Mouse (Mus musculus): ENCODE results near the gene Tefm. TPM values are rescaled to one million over a fixed set of nuclear protein-coding genes. Genes with fewer than 3 reads are reported as not detected.
"Not testable (repeated sequence)": the region's sequence is repeated elsewhere in the genome, so short reads cannot be mapped to it uniquely, and the experiment has no call there.

The Tefm gene
- total and polyA plus RNA-seq, 2 experiments from 2014 or later, result 18.9 to 23.7 TPM

- no peak for DNase-seq
- no peak overlapping the region for H3K9ac ChIP-seq
- TF ChIP-seq CTCF (IDR thresholded peaks at IDR 0.05; ENCODE audit: low read depth), result no peak
- H3K36me3 ChIP-seq (ENCODE audit: insufficient read depth), result no peaks in the 10 kb centered on the region
- H3K27me3 ChIP-seq (ENCODE audit: insufficient read depth, low read length), result peaks cover 24% of the 10 kb centered on the region
- H3K4me3 ChIP-seq (ENCODE audit: low read depth, low read length), result no peak overlapping the region
- no peak for ATAC-seq
- H3K4me1 ChIP-seq (ENCODE audit: insufficient read depth), result 0 out of 2 replicates have a peak, but pooled peaks cover 4% of the 10 kb centered on the region
- WGBS, result 77% methylated on average over 5 of the region's 5 CpGs
- H3K9me3 ChIP-seq (ENCODE audit: low read length), result no peaks in the 10 kb centered on the region
- no peak overlapping the region for H3K27ac ChIP-seq (ENCODE audit: low read depth, low read length)
- no peak overlapping the region for H3K4me2 ChIP-seq (ENCODE audit: low read depth)
Observed at GRCm38 (mm10) chr11:80150566-80150965, 8.6 kb upstream of the Tefm start.

- Histone ChIP-seq H3K4me3 (ENCODE audit: low read depth, low read length) (no peak overlapping the region), H3K27ac (ENCODE audit: low read depth, low read length) (no peak overlapping the region), H3K9me3 (ENCODE audit: low read length) (no peaks in the 10 kb centered on the region), H3K9ac (no peak overlapping the region), H3K4me2 (ENCODE audit: low read depth) (no peak overlapping the region), H3K36me3 (ENCODE audit: insufficient read depth) (no peaks in the 10 kb centered on the region), H3K27me3 (ENCODE audit: insufficient read depth, low read length) (peaks cover 16% of the 10 kb centered on the region), H3K4me1 (ENCODE audit: insufficient read depth) (0 out of 2 replicates have a peak, but pooled peaks cover 4% of the 10 kb centered on the region)
- TF ChIP-seq CTCF (IDR thresholded peaks at IDR 0.05; ENCODE audit: low read depth), result no peak
- ATAC-seq, result no peak
- WGBS, result 89% methylated on average over 8 of the region's 8 CpGs
- DNase-seq, result no peak
Observed at GRCm38 (mm10) chr11:80149412-80150023, 7.5 kb upstream of the Tefm start.

DNA sequence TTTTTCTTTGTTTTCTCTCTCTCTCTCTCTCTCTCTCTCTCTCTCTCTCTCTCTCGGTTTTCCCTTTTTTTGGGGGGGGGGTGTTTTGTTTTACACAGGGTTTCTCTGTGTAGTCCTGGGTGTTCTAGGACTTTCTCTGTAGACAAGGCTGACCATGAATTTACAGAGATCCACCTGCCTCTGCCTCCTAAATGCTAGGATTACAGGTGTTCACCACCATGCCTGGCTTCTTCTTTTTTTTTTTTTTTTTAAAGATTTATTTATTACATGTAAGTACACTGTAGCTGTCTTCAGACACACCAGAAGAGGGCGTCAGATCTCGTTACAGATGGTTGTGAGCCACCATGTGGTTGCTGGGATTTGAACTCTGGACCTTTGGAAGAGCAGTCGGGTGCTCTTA is 7.0 kb upstream of the Tefm start:
- ATAC-seq; H3K9me3 ChIP-seq (ENCODE audit: low read length); H3K27ac ChIP-seq (ENCODE audit: low read depth, low read length); H3K36me3 ChIP-seq (ENCODE audit: insufficient read depth); H3K9ac ChIP-seq; DNase-seq; H3K4me1 ChIP-seq (ENCODE audit: insufficient read depth); H3K4me3 ChIP-seq (ENCODE audit: low read depth, low read length); H3K4me2 ChIP-seq (ENCODE audit: low read depth): not testable (repeated sequence)
- 33% methylated on average over 1 of the region's 4 CpGs for WGBS
- H3K27me3 ChIP-seq (ENCODE audit: insufficient read depth, low read length), result peaks cover 13% of the 10 kb centered on the region

DNA sequence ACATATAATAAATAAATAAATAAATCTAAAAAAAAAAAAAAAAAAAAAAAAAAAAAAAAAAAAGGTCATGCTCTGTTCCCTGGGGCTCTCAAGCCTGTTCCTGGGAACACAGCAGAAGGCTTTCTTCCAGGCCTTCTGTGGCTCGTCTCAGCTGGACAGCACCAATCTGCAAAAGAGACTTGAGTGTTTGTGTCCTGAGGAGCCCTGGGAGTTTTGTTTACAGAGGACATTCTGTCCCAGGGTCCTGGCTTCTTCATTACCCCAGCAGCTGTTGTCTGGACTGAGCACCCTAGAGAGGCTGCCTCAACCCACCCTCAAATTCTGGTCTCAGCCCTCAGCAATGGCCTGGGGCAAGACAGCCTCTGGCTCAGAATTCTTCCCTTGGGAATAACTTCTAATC is 6.3 kb upstream of the Tefm start:
- no peak overlapping the region for H3K27ac ChIP-seq (ENCODE audit: low read depth, low read length)
- no peak for TF ChIP-seq CTCF (IDR thresholded peaks at IDR 0.05; ENCODE audit: low read depth)
- 0 out of 2 replicates have a peak, but pooled peaks cover 7% of the 10 kb centered on the region for H3K27me3 ChIP-seq (ENCODE audit: insufficient read depth, low read length)
- ATAC-seq, result no peak
- WGBS, result 55% methylated on average over 1 of the region's 1 CpGs
- H3K9me3 ChIP-seq (ENCODE audit: low read length), result no peaks in the 10 kb centered on the region
- H3K4me2 ChIP-seq (ENCODE audit: low read depth), result no peak overlapping the region
- no peak overlapping the region for H3K4me3 ChIP-seq (ENCODE audit: low read depth, low read length)
- no peak overlapping the region for H3K9ac ChIP-seq
- H3K4me1 ChIP-seq (ENCODE audit: insufficient read depth), result no peaks in the 10 kb centered on the region
- DNase-seq, result no peak
- no peaks in the 10 kb centered on the region for H3K36me3 ChIP-seq (ENCODE audit: insufficient read depth)

DNA sequence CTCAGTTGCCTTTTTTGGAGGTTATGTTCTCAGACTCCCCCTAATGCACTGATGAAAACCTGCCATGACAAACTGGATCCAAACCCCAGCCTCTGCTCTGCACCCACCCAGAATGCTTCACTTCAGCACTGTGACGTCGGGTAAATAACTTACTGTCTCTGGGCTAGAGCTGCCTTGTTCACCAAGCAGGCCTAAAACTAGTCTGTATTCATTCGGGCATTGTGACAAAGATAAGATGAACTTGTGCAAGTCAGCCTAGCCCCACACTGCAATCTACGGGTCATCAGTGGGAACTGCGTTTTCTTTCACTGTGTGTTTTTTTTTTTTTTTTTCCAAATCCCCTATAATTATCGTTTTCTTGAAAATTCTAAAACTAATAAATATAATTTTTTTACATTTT is 5.8 kb upstream of the Tefm start:
- Histone ChIP-seq H3K4me3 (ENCODE audit: low read depth, low read length) (no peak overlapping the region), H3K27ac (ENCODE audit: low read depth, low read length) (no peak overlapping the region), H3K36me3 (ENCODE audit: insufficient read depth) (no peaks in the 10 kb centered on the region), H3K4me2 (ENCODE audit: low read depth) (no peak overlapping the region), H3K27me3 (ENCODE audit: insufficient read depth, low read length) (0 out of 2 replicates have a peak, but pooled peaks cover 5% of the 10 kb centered on the region), H3K9ac (no peak overlapping the region), H3K4me1 (ENCODE audit: insufficient read depth) (0 out of 2 replicates have a peak, but pooled peaks cover 4% of the 10 kb centered on the region), H3K9me3 (ENCODE audit: low read length) (no peaks in the 10 kb centered on the region)
- TF ChIP-seq CTCF (IDR thresholded peaks at IDR 0.05; ENCODE audit: low read depth), result no peak
- WGBS, result 75% methylated on average over 6 of the region's 6 CpGs
- ATAC-seq (no peak), DNase-seq (no peak)

- Histone ChIP-seq H3K4me1 (ENCODE audit: insufficient read depth) (0 out of 2 replicates have a peak, but pooled peaks cover 8% of the 10 kb centered on the region), H3K36me3 (ENCODE audit: insufficient read depth) (no peaks in the 10 kb centered on the region), H3K27me3 (ENCODE audit: insufficient read depth, low read length) (no peaks in the 10 kb centered on the region), H3K4me3 (ENCODE audit: low read depth, low read length) (no peak overlapping the region), H3K9ac (no peak overlapping the region), H3K27ac (ENCODE audit: low read depth, low read length) (no peak overlapping the region), H3K9me3 (ENCODE audit: low read length) (no peaks in the 10 kb centered on the region), H3K4me2 (ENCODE audit: low read depth) (no peak overlapping the region)
- 72% methylated on average over 10 of the region's 10 CpGs for WGBS
- ATAC-seq (no peak), DNase-seq (no peak)
- TF ChIP-seq CTCF (IDR thresholded peaks at IDR 0.05; ENCODE audit: low read depth), result no peak
Observed at GRCm38 (mm10) chr11:80145787-80146275, 3.9 kb upstream of the Tefm start.

GRCm38 (mm10) chr11:80142872-80143271 is 897 bp upstream of the Tefm start:
- peaks cover 6% of the 10 kb centered on the region; the same call in 1 of the 2 replicates for H3K36me3 ChIP-seq (ENCODE audit: insufficient read depth)
- 42% methylated on average over 8 of the region's 8 CpGs for WGBS
- DNase-seq (no peak), ATAC-seq (no peak)
- H3K27me3 ChIP-seq (ENCODE audit: insufficient read depth, low read length), result no peaks in the 10 kb centered on the region
- H3K27ac ChIP-seq (ENCODE audit: low read depth, low read length), result 0 out of 2 replicates have a peak overlapping the region, but pooled peaks have one; percentile 88
- H3K4me3 ChIP-seq (ENCODE audit: low read depth, low read length), result peak overlapping the region; percentile 79
- no peaks in the 10 kb centered on the region for H3K9me3 ChIP-seq (ENCODE audit: low read length)
- peak overlapping the region; percentile 70 for H3K4me2 ChIP-seq (ENCODE audit: low read depth)
- H3K4me1 ChIP-seq (ENCODE audit: insufficient read depth), result 0 out of 2 replicates have a peak, but pooled peaks cover 8% of the 10 kb centered on the region
- 0 out of 2 replicates have a peak overlapping the region, but pooled peaks have one; percentile 87 for H3K9ac ChIP-seq
- no peak for TF ChIP-seq CTCF (IDR thresholded peaks at IDR 0.05; ENCODE audit: low read depth)
